Mouse (Mus musculus) G1E (cell line): ENCODE data around the gene Fn1. TPM values are rescaled to one million over a fixed set of nuclear protein-coding genes. Genes with fewer than 3 reads are reported as not detected.

ENCODE experiments used
- ATAC-seq: 2 replicates; pipeline ENCODE4 v1.8.0; 2016; ENCODE audit warnings: mild to moderate bottlenecking; ENCODE audit not compliant: insufficient number of reproducible peaks, poor library complexity, low FRiP score, severe bottlenecking; ENCODE audit errors: extremely low read depth
- DNase-seq: peaks from one replicate; pipeline ENCODE4 v3.0.0; 2012; ENCODE audit warnings: low spot score
- H3K27me3 ChIP-seq: 2 replicates; pipeline ENCODE4 v1.6.1; 2012; ENCODE audit warnings: mild to moderate bottlenecking, low read length, inconsistent platforms; ENCODE audit not compliant: insufficient read depth
- H3K36me3 ChIP-seq: replicated peaks from 2 replicates; pipeline ENCODE3; 2012; ENCODE audit warnings: mild to moderate bottlenecking, inconsistent platforms
- H3K4me1 ChIP-seq: 2 replicates; pipeline ENCODE4 v1.6.1; 2012; ENCODE audit warnings: low read depth, low read length, inconsistent platforms, mixed read lengths; ENCODE audit not compliant: insufficient read depth
- H3K4me3 ChIP-seq: 2 replicates; pipeline ENCODE4 v1.5.1; 2012; ENCODE audit warnings: low read depth, mild to moderate bottlenecking, inconsistent platforms, low read length, moderate library complexity, mixed read lengths
- H3K9me3 ChIP-seq: replicated peaks from 2 replicates; pipeline ENCODE4 v1.6.1; 2012; ENCODE audit warnings: inconsistent platforms
- CTCF ChIP-seq: IDR thresholded peaks from 2 replicates; pipeline ENCODE4 v1.5.1; 2012; ENCODE audit warnings: low read depth, low read length, inconsistent platforms, mixed read lengths
- GATA1 ChIP-seq: IDR thresholded peaks from 2 replicates; pipeline ENCODE4 v1.6.1; 2012; ENCODE audit warnings: borderline replicate concordance, low read length, inconsistent platforms, mixed read lengths
- GATA2 ChIP-seq: IDR thresholded peaks from 2 replicates; pipeline ENCODE4 v1.6.1; 2012; ENCODE audit warnings: low read depth, low read length, inconsistent platforms, borderline replicate concordance
- POLR2AphosphoS5 ChIP-seq: IDR thresholded peaks from 2 replicates; pipeline ENCODE4 v1.6.1; 2012; ENCODE audit warnings: low read depth, low read length, inconsistent platforms; ENCODE audit not compliant: insufficient replicate concordance
- TAL1 ChIP-seq: conservative IDR thresholded peaks from 2 replicates; pipeline ENCODE4 v1.6.1; 2012; ENCODE audit warnings: low read depth, low read length, inconsistent platforms, mixed read lengths
- polyA plus RNA-seq: library from polyadenylated mRNA; stranded (reverse); fragments of >175 nt; gene quantifications from 2 replicates; pipeline ENCODE4 v1.2.3, GENCODE M21; 2012
- total RNA-seq, 2 experiments: library from RNA; stranded (forward) in 1 of 2; stranded (reverse) in 1 of 2; fragments of 200-1000 nt in 1 of 2; fragments of >200 nt in 1 of 2; fragmentation: Nextera tagmentation in 1 of 2; gene quantifications; 2 replicates each; pipeline ENCODE4 v1.2.3; 2014 to 2017

Fn1 gene
- total and polyA plus RNA-seq, 3 experiments = 0.01 to 0.98 TPM; not detected in 1

DNA sequence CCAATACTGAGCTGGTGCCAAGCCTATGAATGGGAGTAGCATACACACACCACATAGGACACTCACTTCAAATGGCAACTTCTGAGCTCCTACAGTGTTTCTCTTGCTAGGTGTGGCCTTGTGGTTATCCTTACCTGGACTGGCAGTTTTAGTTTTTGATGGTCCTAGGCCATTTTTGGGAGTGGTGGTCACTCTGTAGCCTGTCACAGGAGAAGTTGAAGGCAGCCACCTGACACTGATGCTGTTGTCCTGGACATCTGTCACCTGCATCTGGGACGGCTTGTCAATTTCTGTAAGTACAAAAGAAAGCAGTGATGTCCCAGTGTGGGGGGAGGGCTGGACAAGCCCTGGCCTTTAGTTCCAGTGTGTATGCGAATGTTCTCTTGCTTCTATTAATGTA lies 47.2 kb downstream of the Fn1 start:
- no peaks in the 10 kb centered on the region for H3K36me3 ChIP-seq
- ATAC-seq (no peak), DNase-seq (no peak)
- peaks cover 2% of the 10 kb centered on the region; the same call in 1 of the 2 replicates for H3K27me3 ChIP-seq
- no peak overlapping the region for H3K4me3 ChIP-seq
- H3K4me1 ChIP-seq = no peaks in the 10 kb centered on the region
- no peaks in the 10 kb centered on the region for H3K9me3 ChIP-seq
- TF ChIP-seq GATA1 (no peak), CTCF (no peak), GATA2 (no peak), POLR2AphosphoS5 (no peak), TAL1 (no peak)

DNA sequence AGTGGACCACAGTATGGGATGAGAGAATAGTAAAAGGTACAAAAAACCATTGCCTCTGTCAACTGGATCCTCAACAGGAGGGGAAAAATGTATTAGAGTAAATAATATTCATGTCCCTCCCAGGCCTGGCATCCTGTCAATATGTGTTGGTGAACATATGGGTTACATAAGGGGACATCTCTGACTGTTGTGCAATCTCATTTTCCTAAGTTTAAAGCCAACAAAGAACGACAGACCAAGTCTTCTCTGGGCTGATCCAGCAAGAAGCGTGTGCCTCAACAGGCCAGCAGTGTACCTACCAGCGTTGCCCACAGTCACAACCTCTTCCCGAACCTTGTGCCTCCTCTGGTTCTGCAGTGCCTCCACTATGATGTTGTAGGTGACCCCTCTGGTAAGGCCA lies 57.6 kb downstream of the Fn1 start:
- H3K9me3 ChIP-seq = no peaks in the 10 kb centered on the region
- no peak overlapping the region for H3K4me3 ChIP-seq
- no peak for DNase-seq
- H3K36me3 ChIP-seq = no peaks in the 10 kb centered on the region
- H3K4me1 ChIP-seq = no peaks in the 10 kb centered on the region
- TF ChIP-seq CTCF (no peak), POLR2AphosphoS5 (no peak), GATA1 (no peak), TAL1 (no peak), GATA2 (no peak)
- ATAC-seq = no peak
- H3K27me3 ChIP-seq = peaks cover 12% of the 10 kb centered on the region

DNA sequence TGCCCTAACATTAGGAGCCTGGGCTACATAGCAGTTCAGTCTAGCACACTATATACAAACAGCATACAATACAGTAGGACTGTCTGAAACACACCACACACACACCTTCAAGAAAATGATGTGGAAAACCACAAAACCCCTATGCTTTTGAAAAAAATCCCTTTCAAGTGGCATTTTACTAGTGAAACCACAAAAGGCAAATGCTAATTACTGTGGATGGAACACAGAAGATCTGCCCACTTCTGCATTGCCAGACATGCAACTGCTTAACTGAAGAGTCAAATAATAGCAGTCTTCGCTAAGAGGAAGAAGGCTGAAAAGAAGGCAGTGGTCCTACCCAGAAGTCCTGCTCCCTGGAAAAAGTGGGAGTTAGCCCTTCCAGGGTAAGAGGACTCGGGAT lies 58.7 kb downstream of the Fn1 start:
- H3K27me3 ChIP-seq = peaks cover 9% of the 10 kb centered on the region
- no peaks in the 10 kb centered on the region for H3K4me1 ChIP-seq
- TF ChIP-seq CTCF (no peak), GATA1 (no peak), GATA2 (no peak), TAL1 (no peak), POLR2AphosphoS5 (no peak)
- H3K9me3 ChIP-seq = no peaks in the 10 kb centered on the region
- ATAC-seq (no peak), DNase-seq (no peak)
- H3K4me3 ChIP-seq = no peak overlapping the region
- H3K36me3 ChIP-seq = no peaks in the 10 kb centered on the region

DNA sequence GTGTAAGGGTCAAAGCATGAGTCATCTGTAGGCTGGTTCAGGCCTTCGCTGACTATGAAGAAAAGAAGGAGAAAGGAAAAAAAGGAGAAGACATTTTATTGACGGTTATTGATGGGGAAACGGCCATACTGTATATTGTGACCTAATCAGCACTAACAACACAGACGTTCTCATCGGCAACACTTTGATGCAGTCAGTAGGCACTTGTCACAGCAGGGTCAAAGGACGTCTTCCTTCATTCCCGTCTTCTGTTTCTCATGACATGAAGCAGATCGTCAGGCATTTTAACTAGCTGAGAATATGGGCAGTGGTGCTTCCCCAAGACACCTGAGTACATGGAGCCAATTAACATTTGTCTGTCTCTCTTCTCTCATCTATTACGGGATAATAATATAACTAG lies 59.8 kb downstream of the Fn1 start:
- DNase-seq (no peak), ATAC-seq (no peak)
- H3K4me3 ChIP-seq = no peak overlapping the region
- TF ChIP-seq TAL1 (no peak), GATA2 (no peak), GATA1 (no peak), CTCF (no peak), POLR2AphosphoS5 (no peak)
- peaks cover 9% of the 10 kb centered on the region for H3K27me3 ChIP-seq
- no peaks in the 10 kb centered on the region for H3K9me3 ChIP-seq
- H3K4me1 ChIP-seq = no peaks in the 10 kb centered on the region
- H3K36me3 ChIP-seq = no peaks in the 10 kb centered on the region

DNA sequence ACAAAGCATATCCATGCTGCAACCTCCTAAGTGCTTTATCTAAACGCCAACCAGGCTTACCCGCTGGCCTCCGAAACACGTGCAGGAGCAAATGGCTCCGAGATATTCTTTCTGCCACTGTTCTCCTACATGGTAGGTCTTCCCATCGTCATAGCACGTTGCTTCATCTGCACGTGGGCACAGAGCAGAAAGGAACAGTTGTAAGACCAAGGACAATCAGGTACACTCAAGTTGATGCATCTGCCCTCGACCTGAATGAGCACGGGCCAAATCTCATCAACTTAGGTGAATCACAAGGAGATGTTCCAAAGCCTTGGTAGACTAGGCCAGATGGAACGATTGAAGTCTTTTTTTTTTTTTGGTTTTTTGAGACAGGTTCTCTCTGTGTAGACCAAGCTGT lies 63.0 kb downstream of the Fn1 start:
- no peaks in the 10 kb centered on the region for H3K36me3 ChIP-seq
- no peak for TF ChIP-seq TAL1
- no peak for TF ChIP-seq POLR2AphosphoS5
- TF ChIP-seq GATA1 = no peak
- no peak for TF ChIP-seq CTCF
- TF ChIP-seq GATA2 = no peak

DNA sequence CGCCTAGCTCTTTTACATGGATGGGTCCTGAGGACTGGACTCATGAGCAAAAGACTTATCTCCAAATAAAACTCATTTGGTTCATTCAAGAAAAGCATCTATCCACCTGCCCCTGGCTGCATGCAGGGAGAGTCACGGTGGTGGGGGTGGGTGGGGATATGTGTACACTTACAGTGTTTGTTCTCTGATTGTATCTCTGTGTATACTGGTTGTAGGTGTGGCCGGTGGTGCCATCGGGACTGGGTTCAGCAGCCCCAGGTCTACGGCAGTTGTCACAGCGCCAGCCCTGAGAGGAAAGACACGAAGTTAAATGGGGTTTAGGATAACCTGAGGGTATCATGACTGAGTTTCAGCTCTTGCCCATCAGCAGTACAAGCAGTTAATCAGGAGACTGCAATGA lies 66.3 kb downstream of the Fn1 start:
- Histone ChIP-seq H3K4me1 (no peaks in the 10 kb centered on the region), H3K36me3 (peaks cover 12% of the 10 kb centered on the region), H3K27me3 (no peaks in the 10 kb centered on the region), H3K9me3 (no peaks in the 10 kb centered on the region), H3K4me3 (no peak overlapping the region)
- DNase-seq (no peak), ATAC-seq (no peak)
- no peak for TF ChIP-seq GATA2
- no peak for TF ChIP-seq POLR2AphosphoS5
- TF ChIP-seq CTCF = no peak
- no peak for TF ChIP-seq TAL1
- TF ChIP-seq GATA1 = no peak

More for the DNA sequence above, 63.0 kb downstream of the Fn1 start:
- no peaks in the 10 kb centered on the region for H3K9me3 ChIP-seq
- H3K4me3 ChIP-seq = no peak overlapping the region
- peaks cover 7% of the 10 kb centered on the region; the same call in 1 of the 2 replicates for H3K27me3 ChIP-seq
- H3K4me1 ChIP-seq = no peaks in the 10 kb centered on the region
- no peak for ATAC-seq
- DNase-seq = no peak

DNA sequence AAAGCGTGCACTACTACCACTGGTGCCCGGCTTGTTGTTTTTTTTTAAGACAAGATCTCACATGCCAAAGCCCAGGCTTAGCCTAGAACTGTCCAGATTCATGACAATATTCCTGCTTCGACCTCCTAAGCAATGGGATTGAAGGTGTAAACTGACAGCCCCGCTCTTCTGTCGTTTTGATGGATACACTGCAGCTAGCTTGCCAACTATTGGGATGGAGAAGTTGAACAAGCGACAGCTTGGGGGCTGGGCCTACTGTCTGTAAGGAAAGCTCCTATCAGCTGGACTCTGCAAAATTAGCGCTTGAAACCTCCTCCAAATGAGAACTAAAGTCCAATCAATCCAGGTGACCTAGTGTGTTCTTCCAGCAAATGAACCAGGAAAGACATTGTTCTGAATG lies 69.1 kb downstream of the Fn1 start:
- DNase-seq (no peak), ATAC-seq (no peak)
- H3K27me3 ChIP-seq = no peaks in the 10 kb centered on the region
- H3K4me3 ChIP-seq = no peak overlapping the region
- no peak for TF ChIP-seq POLR2AphosphoS5
- no peaks in the 10 kb centered on the region for H3K9me3 ChIP-seq
- H3K4me1 ChIP-seq = no peaks in the 10 kb centered on the region
- H3K36me3 ChIP-seq = peaks cover 36% of the 10 kb centered on the region
